Mouse (Mus musculus): Measurements from ENCODE around the gene Foxp2.

- no peak for TF ChIP-seq CTCF (IDR thresholded peaks at IDR 0.05; ENCODE audit: low read depth, low read length)
- TF ChIP-seq POLR2A (IDR thresholded peaks at IDR 0.05; ENCODE audit: borderline replicate concordance, low read depth, low read length), result no peak
Observed at GRCm38 (mm10) chr6:15176754-15177153, 275.6 kb downstream of the Foxp2 start.
